Mouse (Mus musculus) right cerebral cortex, postnatal 4 days (tissue): Measurements from ENCODE around the gene Exoc3.
A peak's percentile ranks its signal among the peaks of the same experiment; 100 is the strongest.

Experiments
- DNase-seq: peaks from one replicate; pipeline ENCODE4 v3.0.0-alpha.2; 2022

Gene Exoc3

DNA sequence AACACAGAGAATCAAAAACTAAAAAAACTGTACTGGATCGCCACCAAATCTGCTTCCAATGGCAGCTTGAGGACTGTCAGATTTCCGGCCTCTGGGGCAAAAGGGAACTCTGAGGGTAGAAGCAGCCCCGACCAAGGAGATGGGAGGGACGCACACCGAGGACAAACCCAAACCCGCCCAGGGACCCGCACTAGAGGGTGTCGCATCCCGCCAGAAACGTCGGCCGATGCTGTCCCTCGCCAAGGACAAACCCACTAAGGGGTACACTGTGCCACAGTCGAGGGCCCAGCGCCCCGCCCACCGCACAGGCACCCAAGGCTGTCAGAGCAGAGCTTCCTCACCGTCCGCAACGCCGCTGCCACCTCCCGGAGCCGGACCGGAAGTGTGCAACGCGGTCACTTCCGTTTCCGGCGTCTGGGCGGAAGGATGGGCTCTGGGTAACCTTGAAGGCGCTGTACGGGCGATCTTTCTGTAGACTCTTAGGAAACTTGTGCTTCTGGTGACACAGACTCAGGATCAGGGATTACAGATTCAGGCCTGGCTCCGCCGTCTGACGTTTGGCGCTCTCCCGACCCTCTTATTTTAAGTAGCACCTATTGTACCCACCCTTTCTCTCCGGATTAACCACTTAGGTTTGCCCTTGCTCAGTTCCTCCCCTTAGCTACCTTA, at the start of gene Exoc3:
Gene Exoc3, minus strand, starts transcription at position 416 of the 669 bp plus-strand sequence.
- DNase-seq: peak; percentile 85

GRCm38 (mm10) chr13:74246494-74246893, 38.0 kb upstream of the Exoc3 start:
- DNase-seq: peak; percentile 3

DNA sequence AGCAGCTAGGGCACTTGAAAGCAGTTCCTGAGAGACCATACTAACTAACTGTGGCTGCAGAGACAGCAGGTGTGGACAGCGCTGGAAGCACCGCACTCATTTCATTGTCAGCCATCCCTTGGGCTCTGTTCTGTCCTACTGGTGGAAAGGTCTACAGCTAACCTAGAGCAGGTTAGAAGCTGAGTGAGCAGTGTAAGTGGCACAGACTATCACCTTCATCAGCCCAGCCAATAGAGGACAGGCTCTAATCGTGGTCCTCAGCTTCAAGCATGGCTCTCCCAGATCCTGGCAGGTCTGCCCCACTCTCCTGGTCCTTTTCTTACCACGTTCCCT, 37.3 kb upstream of the Exoc3 start:
- no peak for DNase-seq

GRCm38 (mm10) chr13:74245214-74245898, 36.8 kb upstream of the Exoc3 start:
- peak; percentile 58 for DNase-seq

GRCm38 (mm10) chr13:74237574-74237973, 29.0 kb upstream of the Exoc3 start:
- no peak for DNase-seq

- no peak for DNase-seq
These were observed 12.1 kb upstream of the Exoc3 start for GRCm38 (mm10) chr13:74220659-74221058.

DNA sequence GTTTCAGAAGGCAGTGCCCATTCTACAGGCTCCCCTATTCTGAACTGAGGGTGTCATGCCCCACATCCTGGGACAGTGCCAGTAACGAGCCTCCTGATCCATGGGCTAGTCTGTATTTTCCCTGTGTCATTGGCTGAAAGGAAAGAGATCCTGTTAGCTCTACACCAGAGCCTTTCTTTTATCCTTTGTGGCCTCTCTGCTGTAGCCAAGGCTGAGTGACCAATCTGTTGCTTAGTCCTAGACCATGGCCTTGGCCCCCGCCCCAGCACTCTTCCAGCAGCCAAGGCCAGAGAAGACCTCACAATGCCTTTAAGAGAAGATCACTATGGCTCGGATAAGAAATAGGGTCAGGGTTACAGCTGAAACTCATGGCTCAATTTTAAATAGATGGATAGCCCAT, 9.9 kb upstream of the Exoc3 start:
- no peak for DNase-seq

DNA sequence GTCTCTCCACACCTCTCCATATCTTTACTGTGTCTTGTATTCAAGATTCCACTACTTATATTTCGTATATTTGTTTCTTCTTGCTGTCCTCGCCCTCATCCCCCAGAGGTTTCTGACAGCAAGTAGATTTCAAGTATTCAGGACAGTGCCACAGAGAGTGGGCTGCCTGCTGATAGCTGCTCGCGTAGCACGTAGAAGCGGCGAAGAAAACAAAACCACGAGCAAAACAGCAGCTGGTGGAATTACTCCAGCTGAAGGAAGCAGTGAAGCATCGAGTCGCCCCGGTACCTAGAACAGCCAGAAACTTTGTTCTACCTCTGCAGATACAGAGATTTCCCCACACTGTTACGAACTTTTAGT, 434 bp upstream of the Exoc3 start:
- DNase-seq: peak; percentile 15

DNA sequence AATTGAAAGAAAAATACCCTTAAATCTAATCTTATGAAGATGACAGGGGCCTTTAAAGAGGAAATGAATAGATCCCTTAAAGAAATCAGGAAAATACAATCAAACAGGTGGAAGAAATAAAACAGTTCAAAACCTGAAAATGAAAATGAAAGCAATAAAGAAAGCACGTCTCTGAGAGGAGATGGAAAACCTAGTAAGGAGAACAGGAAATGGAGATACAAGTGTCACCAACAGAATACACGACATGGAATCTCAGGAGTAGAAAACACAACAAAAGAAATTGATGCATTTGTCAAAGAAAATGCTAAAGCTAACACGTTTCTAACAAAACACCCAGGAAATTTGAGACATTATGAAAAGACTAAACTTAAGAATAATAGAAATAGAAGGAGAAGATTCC, 12.1 kb downstream of the Exoc3 start:
- DNase-seq: no peak

GRCm38 (mm10) chr13:74192613-74193012, 15.9 kb downstream of the Exoc3 start:
- DNase-seq: no peak

DNA sequence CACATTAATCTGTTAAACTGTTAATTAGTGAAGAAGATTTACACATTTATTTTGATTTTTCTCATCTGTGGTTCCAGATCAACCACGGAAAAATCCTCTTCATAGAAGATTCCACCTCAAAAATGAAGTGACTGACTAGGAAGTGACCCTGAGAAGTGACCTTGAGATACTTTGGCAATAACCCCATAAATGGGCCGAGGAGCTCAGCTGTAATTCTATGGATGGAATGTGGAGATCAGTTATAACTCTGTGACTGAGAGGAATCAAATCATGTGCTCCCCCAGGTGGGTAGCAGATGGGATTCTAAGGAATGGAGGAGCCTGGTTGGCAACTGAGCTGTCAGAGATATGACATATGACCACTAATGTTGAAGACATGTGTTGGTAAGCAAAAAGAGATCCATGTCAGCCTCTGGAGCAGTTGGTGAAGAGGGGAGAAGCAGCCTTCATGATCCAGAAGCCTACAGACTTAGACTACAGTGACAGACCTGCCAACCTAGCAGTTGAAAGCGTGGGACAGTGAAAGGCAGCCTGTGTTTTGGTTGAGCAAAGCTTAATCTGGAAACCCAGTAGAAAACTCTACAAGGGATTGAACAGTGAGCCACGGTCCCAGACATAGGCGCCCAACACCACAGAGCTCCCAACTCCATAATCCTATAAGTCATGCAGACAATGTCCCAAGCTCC, 25.4 kb downstream of the Exoc3 start:
- DNase-seq: no peak

DNA sequence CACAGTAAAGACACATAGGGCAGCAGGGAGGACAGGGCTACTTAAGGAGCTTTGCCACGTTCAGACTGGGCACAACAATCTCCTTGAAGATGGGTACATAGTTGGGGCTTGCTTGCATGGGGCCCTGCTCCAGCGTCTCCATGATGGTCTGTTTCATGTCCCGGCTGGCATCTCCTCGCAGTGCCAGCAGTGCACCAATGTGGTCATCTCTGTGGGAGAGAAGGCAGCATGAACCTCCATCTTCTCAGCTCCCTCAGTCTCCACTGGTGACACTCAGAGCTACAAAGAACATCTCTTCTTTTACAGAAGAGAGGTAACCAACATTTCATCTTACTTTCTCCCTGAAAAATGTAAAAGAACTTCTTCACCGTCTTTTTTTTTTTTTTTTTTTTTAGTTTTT, 36.5 kb downstream of the Exoc3 start:
- DNase-seq: no peak

- no peak for DNase-seq
These were observed 38.9 kb downstream of the Exoc3 start for GRCm38 (mm10) chr13:74169446-74170164.

GRCm38 (mm10) chr13:74167492-74167891, 41.0 kb downstream of the Exoc3 start:
- peak; percentile 5 for DNase-seq

- no peak for DNase-seq
These were observed 41.5 kb downstream of the Exoc3 start for GRCm38 (mm10) chr13:74167057-74167413.

GRCm38 (mm10) chr13:74166348-74167056, 42.0 kb downstream of the Exoc3 start:
- DNase-seq: peak; percentile 73

GRCm38 (mm10) chr13:74147327-74147726, 61.2 kb downstream of the Exoc3 start:
- DNase-seq: no peak

GRCm38 (mm10) chr13:74145983-74146622, 62.4 kb downstream of the Exoc3 start:
- DNase-seq: no peak

GRCm38 (mm10) chr13:74144120-74144884, 64.2 kb downstream of the Exoc3 start:
- DNase-seq: no peak

DNA sequence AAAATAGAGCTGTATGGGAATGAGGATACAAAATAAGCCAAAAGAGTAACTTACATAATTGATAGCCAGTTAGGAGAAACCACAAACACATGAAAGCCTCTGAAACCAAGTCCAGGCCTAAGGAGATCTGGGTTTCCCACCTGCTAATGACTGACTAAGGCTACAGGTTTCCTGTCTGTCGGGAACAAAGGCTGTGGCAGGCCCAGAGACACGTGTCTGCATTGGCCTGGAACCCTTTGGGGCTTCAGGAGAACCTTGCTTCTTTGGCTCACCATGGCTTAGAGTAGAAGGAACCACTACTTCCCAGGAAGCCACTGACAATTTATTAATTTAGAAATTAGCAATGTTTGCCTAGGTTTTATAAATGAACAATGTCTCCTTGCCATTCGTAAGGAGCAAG, 65.2 kb downstream of the Exoc3 start:
- no peak for DNase-seq

DNA sequence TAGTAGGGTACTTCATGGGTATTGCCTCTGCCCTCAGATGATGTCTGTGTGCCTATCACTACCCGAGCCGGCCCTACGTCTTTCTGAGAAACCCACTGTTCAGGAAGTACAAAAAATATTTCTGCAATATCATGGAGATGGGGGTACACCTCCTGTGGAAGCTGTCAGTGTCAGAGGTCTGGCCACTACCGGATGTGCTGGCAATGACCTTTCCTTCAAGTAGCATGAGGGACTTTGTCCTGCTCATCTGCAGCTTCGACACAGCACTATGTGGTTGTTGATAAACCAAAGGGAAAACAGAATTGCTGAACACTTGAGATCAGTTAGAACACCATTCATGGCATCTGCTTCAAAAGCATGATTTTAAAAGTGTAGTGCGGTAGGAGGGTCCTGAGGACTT, 67.7 kb downstream of the Exoc3 start:
- DNase-seq: no peak
